Mouse (Mus musculus): Measurements from ENCODE around the gene Gm28372.

The Gm28372 gene

DNA sequence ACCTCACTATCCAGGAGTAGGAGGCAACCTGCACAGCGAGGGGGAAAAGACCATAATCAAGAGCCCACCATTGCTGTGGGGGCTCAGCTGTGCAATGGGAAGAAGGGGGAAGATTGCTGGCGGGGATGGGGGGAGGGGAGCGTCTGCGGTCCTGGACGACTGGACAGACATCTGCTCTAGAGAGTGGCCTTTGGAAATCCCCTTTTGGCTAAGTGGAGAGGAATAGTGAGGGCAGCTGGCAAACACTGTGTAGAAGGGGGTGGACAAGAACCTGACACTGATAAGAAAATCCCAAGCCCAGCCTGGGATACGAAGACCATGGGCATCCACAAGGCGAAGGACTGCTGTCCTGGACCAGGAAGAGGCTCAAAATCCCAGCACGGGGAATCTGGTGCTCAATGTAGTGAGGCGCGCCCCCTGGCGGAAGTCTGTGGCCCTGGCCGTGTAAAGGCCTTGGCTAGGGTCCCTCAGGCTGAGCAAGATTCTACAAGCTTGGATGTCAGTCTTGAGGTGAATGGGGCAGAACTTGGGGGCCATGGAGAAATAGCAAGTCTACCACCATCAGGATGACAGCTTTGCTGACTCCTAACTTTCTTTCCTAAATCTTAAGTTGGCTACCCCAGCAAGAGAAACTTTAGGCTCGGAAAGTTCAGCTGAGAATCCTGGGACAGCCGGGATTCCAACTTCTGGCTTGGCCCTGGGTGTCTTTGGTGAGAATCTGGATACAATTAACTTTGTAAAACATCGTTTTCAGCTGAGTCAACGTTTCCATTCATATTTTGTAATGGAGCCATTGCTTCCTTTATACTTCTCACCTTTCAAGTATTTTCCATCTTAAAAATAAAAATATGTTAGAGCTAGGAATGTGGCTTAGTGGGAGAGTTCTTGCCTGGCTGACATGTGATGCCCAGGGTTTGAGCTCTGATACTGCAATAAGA is 6.8 kb downstream of the Gm28372 start:
- DNase-seq (ENCODE audit: extremely low read depth, insufficient read length, low spot score) = peak; percentile 63

DNA sequence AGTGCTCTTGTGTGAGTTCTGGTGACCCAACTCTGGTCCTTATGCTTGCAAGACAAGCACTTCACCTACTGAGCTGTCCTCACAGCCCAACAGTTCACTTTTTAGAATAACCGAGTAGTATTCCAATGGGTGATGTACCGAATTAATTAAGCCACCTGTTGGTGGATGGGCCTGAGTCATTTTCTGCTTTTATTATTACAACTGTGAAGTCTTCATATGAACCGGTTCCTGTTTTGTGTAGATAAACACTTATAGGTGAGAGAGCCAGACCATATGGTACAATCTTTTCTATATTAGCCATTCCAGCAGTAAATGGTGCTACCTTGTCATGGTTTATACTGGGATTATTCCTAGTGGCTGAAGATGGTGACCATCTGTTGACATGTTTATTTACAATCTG is 7.7 kb downstream of the Gm28372 start:
- DNase-seq (ENCODE audit: extremely low read depth, insufficient read length, low spot score) = no peak

DNA sequence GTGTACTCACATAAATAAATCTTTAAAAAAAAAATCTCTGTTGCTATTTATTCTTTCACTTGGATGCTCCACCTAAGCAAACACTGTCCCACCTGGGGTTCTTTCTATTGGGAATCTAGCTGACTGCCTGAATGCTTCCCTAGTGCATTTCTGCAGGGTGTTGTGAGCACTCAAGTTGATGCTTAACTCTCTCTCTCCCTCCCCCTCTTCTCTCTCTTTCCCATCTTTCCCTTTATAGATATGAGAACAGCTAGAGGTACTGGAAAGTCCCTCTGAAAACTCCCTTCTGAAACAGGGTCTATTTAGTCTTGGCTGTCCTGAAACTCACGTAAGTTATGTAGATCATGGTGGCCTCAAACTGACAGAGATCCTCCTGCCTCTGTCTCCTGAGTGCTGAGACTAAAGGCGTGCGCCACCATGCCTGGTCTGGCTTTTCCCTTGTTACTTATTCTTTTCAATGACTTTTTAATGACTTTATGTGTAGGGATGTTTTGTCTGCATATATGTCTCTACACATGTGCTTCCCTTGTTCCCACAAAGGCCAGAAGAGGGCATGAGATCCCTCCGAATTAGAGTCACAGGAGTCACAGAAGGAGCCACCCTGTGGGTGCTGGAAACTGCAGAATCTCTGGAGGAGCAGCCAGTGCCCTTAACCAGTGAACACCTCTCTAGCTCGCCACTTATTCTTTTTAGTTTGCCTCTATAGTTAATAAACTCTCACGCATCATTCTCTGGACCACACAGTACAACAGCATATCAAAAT is 9.2 kb downstream of the Gm28372 start:
- DNase-seq (ENCODE audit: extremely low read depth, insufficient read length, low spot score) = no peak

GRCm38 (mm10) chr2:130421781-130422620 is 17.0 kb downstream of the Gm28372 start:
- DNase-seq (ENCODE audit: extremely low read depth, insufficient read length, low spot score) = no peak

GRCm38 (mm10) chr2:130423397-130424125 is 18.5 kb downstream of the Gm28372 start:
- DNase-seq (ENCODE audit: extremely low read depth, insufficient read length, low spot score) = no peak

- peak; percentile 91 for DNase-seq (ENCODE audit: extremely low read depth, insufficient read length, low spot score)
These were observed 19.3 kb downstream of the Gm28372 start, which contains the start of the genes Vps16 and Pced1a for GRCm38 (mm10) chr2:130424126-130424853. Gene Vps16, plus strand, starts transcription at chr2:130424339. Gene Pced1a, minus strand, starts transcription at chr2:130424701.

GRCm38 (mm10) chr2:130425112-130425511 is 20.1 kb downstream of the Gm28372 start:
- no peak for DNase-seq (ENCODE audit: extremely low read depth, insufficient read length, low spot score)

GRCm38 (mm10) chr2:130429851-130430250 is 24.8 kb downstream of the Gm28372 start:
- DNase-seq (ENCODE audit: extremely low read depth, insufficient read length, low spot score) = no peak

DNA sequence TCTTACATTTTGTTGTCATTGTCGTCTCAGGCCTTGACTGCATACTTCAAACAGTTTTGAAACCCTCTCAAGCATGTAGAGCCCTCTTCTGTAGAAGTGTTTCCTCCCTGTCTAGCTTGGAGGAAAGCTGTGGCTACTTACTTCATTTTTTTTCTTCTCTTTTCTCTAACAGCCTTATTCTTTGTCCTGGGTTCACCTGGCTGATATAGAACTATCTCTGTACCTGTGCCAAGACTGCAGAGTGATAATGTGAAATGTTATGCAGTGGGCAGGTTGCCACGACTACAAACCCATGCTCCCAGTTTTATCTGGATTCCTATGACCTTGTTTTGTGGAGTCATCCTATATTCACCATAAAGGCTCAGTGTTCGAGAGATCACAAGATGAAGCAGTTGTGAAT is 25.4 kb downstream of the Gm28372 start:
- no peak for DNase-seq (ENCODE audit: extremely low read depth, insufficient read length, low spot score)

GRCm38 (mm10) chr2:130432157-130432556 is 27.1 kb downstream of the Gm28372 start:
- DNase-seq (ENCODE audit: extremely low read depth, insufficient read length, low spot score) = no peak

- DNase-seq (ENCODE audit: extremely low read depth, insufficient read length, low spot score) = no peak
These were observed 28.1 kb downstream of the Gm28372 start for GRCm38 (mm10) chr2:130433152-130433551.

DNA sequence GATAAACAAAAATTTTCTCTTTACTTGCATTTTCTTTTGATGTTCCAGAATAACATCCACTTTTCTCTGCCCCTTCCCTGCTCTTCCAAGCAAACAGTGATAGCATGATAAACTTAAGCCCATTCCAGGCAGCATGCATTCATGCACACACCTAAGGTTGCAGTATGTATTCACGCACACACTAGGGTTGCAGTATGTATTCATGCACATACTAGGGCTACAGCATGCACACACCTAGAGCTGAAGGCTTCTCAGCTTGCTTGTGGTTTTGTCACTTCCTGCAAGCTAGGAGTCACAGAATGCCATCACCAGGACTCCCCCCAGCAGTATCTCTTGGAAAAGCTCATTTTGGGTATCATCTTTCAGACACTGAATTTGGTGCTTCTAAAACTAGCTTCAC is 31.7 kb downstream of the Gm28372 start:
- no peak for DNase-seq (ENCODE audit: extremely low read depth, insufficient read length, low spot score)

- DNase-seq (ENCODE audit: extremely low read depth, insufficient read length, low spot score) = no peak
These were observed 33.8 kb downstream of the Gm28372 start for GRCm38 (mm10) chr2:130438861-130439260.

DNA sequence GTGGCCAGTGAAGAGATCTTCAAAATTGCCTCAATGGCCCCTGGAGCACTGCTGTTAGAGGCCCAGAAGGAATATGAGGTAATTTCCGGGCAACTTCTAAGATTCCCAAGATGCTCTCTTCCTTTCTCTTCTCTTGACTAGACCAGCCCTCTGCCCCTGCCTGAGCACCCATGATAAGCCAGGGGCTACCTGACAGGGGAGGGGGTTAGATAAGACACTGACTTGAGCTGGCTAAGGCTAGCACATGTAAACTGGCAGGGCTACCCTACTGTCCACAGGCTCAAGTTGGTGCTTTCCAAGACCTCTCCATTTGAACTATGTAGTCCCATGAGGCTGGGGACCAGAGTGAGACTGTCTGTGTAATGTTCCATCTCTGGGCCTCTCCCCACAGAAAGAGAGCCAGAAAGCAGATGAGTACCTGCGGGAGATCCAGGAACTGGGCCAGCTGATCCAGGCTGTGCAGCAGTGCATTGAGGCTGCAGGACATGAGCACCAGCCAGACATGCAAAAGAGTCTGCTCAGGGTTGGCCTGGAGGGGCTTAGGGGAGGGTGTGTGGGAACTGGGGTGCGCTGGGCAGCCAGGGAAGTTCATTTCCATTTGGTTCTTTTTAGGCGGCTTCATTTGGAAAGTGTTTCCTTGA is 34.9 kb downstream of the Gm28372 start:
- DNase-seq (ENCODE audit: extremely low read depth, insufficient read length, low spot score) = no peak

- no peak for DNase-seq (ENCODE audit: extremely low read depth, insufficient read length, low spot score)
These were observed 37.1 kb downstream of the Gm28372 start for GRCm38 (mm10) chr2:130442162-130442561.

GRCm38 (mm10) chr2:130448449-130448848 is 43.4 kb downstream of the Gm28372 start:
- no peak for DNase-seq (ENCODE audit: extremely low read depth, insufficient read length, low spot score)

DNA sequence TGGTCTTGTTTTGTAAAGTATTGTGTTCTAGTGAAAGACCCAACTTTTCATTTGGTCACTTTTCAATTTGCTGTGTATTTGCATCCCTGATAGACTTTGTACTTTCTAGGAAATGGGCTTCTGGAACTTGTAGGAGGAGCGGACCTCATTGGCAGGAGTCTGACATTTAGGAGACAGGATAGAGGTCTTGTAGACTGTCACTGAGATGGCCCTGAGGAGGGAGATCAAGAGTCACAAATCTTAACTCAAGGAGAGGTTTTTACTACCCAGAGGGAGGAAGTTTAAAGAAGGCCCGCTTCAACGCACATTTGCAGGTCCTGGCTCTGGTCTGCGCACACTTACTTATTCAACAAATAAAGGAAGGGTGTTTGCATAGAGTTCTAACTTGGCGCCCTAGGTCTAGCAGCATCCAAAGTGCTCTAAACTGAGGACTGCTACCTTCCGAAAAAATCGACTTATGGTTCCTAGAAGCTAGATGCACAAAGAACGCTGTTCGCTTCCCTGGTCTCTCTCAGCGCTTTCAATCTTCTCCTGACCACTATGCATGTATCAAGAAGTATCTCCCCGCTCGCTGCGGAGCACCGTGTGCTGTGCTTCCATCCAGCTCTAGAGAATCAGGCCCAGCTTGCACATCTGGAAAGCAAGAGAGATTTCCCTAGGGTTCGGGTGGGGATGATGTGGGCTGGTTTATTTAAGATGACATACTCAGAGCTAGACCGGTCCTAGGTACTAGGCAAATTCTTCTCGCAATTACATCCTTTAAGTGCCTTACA is 44.2 kb downstream of the Gm28372 start:
- DNase-seq (ENCODE audit: extremely low read depth, insufficient read length, low spot score) = no peak

DNA sequence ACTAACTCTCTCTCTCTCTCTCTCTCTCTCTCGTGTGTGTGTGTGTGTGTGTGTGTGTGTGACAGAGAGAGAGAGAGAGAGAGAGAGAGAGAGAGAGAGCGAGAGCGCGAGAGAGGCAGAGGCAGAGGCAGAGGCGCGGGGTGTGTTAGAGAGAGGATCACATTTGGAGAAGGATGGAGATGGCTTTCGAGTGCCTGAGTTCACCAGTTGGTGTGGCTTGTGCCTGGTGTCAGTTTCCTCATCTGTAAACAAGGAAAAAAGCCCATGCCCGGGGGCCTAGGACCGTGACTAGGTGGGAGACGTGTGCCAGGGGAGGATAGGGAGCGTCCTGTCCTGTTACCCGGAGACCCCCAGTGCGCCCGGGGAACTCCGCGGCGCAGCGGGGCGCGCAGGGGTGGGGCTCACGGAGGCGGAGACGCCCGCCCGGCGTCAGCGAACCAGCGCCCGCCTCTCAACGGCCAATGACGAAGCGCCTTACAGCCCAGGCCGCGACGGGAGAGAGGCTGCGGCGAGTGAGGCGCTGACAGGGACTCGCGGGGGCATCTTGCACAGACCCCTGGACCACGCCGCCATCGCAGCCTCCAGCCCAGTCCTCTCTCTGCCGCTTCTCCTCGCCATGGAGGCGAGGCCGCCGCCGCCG is 44.9 kb downstream of the Gm28372 start, which contains the start of gene Ptpra:
Gene Ptpra, plus strand, starts transcription at position 485 of the 640 bp plus-strand sequence.
- DNase-seq (ENCODE audit: extremely low read depth, insufficient read length, low spot score) = peak; percentile 89
